Mouse (Mus musculus): Measurements from ENCODE around the gene Clec2l.

Gene Clec2l

GRCm38 (mm10) chr6:38715881-38716280, 53.0 kb downstream of the Clec2l start:
- no peak for DNase-seq (ENCODE audit: inconsistent age in 2 of 2, low spot score in 1 of 2)

GRCm38 (mm10) chr6:38718625-38719024, 55.8 kb downstream of the Clec2l start:
- no peak for DNase-seq (ENCODE audit: inconsistent age in 2 of 2, low spot score in 1 of 2)

GRCm38 (mm10) chr6:38719229-38719628, 56.4 kb downstream of the Clec2l start:
- DNase-seq (ENCODE audit: inconsistent age in 2 of 2, low spot score in 1 of 2), result no peak

- no peak for DNase-seq (ENCODE audit: inconsistent age in 2 of 2, low spot score in 1 of 2)
These were observed 58.5 kb downstream of the Clec2l start for GRCm38 (mm10) chr6:38721361-38721760.

- peak in 1 of 2 experiments; percentile 67 for DNase-seq (ENCODE audit: inconsistent age in 2 of 2, low spot score in 1 of 2)
These were observed 62.6 kb downstream of the Clec2l start for GRCm38 (mm10) chr6:38725515-38725914.

All from adrenal gland, adult (tissue).